Mouse (Mus musculus): ENCODE data around the gene Gm16503. TPM values are rescaled to one million over a fixed set of nuclear protein-coding genes. Genes with fewer than 3 reads are reported as not detected.
"Not testable (repeated sequence)": the region's sequence is repeated elsewhere in the genome, so short reads cannot be mapped to it uniquely, and the experiment has no call there.

Gm16503 gene
- polyA plus RNA-seq, 1 experiment from 2014 or later, result 0.06 TPM

DNA sequence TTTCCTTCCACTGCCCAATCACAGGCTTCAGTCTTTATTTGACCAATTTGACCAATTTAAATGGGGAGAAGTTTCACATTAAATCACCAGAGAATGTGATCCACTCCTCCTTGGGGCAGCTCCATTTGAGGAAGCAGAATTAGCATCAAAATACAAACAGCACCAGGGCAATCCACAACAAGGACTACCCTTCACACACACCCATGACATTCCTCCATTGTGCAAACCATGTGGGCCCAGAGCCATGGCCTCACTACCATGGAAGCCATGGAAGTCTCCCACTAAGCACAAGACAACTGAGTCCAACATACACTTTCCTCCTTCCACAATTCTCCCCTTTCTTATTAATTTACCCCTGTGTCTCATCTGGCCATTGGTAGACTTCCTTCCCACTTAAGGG lies 4.1 kb upstream of the Gm16503 start:
- not testable (repeated sequence) for H3K27ac ChIP-seq (replicated peaks; ENCODE audit: low read depth, low read length)

GRCm38 (mm10) chr4:147537702-147538101 lies 2.3 kb upstream of the Gm16503 start:
- DNase-seq (ENCODE audit: low spot score) (no peak), ATAC-seq (replicated peaks; ENCODE audit: insufficient number of reproducible peaks, low FRiP score, low TSS enrichment, low read depth) (no peak)
- Histone ChIP-seq H3K4me2 (ENCODE audit: low read depth, low read length) (no peak overlapping the region), H3K4me1 (ENCODE audit: control insufficient read depth, insufficient read depth, low read length) (no peaks in the 10 kb centered on the region), H3K4me3 (ENCODE audit: low read depth, low read length) (no peak overlapping the region), H3K27me3 (ENCODE audit: control insufficient read depth, insufficient read depth, low read length) (no peaks in the 10 kb centered on the region), H3K27ac (replicated peaks; ENCODE audit: low read depth, low read length) (no peak overlapping the region), H3K9me3 (replicated peaks; ENCODE audit: control insufficient read depth, low read length) (peaks cover 9% of the 10 kb centered on the region; the same call in 1 of the 2 replicates), H3K9ac (replicated peaks; ENCODE audit: low read length) (no peak overlapping the region), H3K36me3 (replicated peaks; ENCODE audit: control insufficient read depth, insufficient read depth, low read depth, low read length) (no peaks in the 10 kb centered on the region)
- WGBS, result 89% methylated on average over 2 of the region's 2 CpGs

More for the DNA sequence above, 4.1 kb upstream of the Gm16503 start:
- H3K4me3 ChIP-seq (ENCODE audit: low read depth, low read length); ATAC-seq (replicated peaks; ENCODE audit: insufficient number of reproducible peaks, low FRiP score, low TSS enrichment, low read depth); H3K4me1 ChIP-seq (ENCODE audit: control insufficient read depth, insufficient read depth, low read length); H3K9ac ChIP-seq (replicated peaks; ENCODE audit: low read length); H3K27me3 ChIP-seq (ENCODE audit: control insufficient read depth, insufficient read depth, low read length); H3K9me3 ChIP-seq (replicated peaks; ENCODE audit: control insufficient read depth, low read length); H3K4me2 ChIP-seq (ENCODE audit: low read depth, low read length); DNase-seq (ENCODE audit: low spot score); H3K36me3 ChIP-seq (replicated peaks; ENCODE audit: control insufficient read depth, insufficient read depth, low read depth, low read length): not testable (repeated sequence)

- Histone ChIP-seq H3K27me3 (ENCODE audit: control insufficient read depth, insufficient read depth, low read length) (no peaks in the 10 kb centered on the region), H3K4me2 (ENCODE audit: low read depth, low read length) (no peak overlapping the region), H3K4me1 (ENCODE audit: control insufficient read depth, insufficient read depth, low read length) (no peaks in the 10 kb centered on the region), H3K9me3 (replicated peaks; ENCODE audit: control insufficient read depth, low read length) (peaks cover 9% of the 10 kb centered on the region; the same call in 1 of the 2 replicates), H3K4me3 (ENCODE audit: low read depth, low read length) (no peak overlapping the region), H3K9ac (replicated peaks; ENCODE audit: low read length) (no peak overlapping the region), H3K36me3 (replicated peaks; ENCODE audit: control insufficient read depth, insufficient read depth, low read depth, low read length) (no peaks in the 10 kb centered on the region), H3K27ac (replicated peaks; ENCODE audit: low read depth, low read length) (no peak overlapping the region)
- DNase-seq (ENCODE audit: low spot score), result no peak
- ATAC-seq (replicated peaks; ENCODE audit: insufficient number of reproducible peaks, low FRiP score, low TSS enrichment, low read depth), result no peak
Measured at GRCm38 (mm10) chr4:147541105-147541504, 1.1 kb downstream of the Gm16503 start.

- 88% methylated on average over 5 of the region's 5 CpGs for WGBS
- not testable (repeated sequence) for H3K36me3 ChIP-seq (replicated peaks; ENCODE audit: control insufficient read depth, insufficient read depth, low read depth, low read length); H3K4me3 ChIP-seq (ENCODE audit: low read depth, low read length); H3K27ac ChIP-seq (replicated peaks; ENCODE audit: low read depth, low read length); H3K4me2 ChIP-seq (ENCODE audit: low read depth, low read length); H3K9me3 ChIP-seq (replicated peaks; ENCODE audit: control insufficient read depth, low read length); H3K27me3 ChIP-seq (ENCODE audit: control insufficient read depth, insufficient read depth, low read length); H3K9ac ChIP-seq (replicated peaks; ENCODE audit: low read length); DNase-seq (ENCODE audit: low spot score); H3K4me1 ChIP-seq (ENCODE audit: control insufficient read depth, insufficient read depth, low read length); ATAC-seq (replicated peaks; ENCODE audit: insufficient number of reproducible peaks, low FRiP score, low TSS enrichment, low read depth)
Measured at GRCm38 (mm10) chr4:147553071-147553470, 13.1 kb downstream of the Gm16503 start, which contains the start of gene Zfp985. Gene Zfp985 (plus strand): TSS chr4:147553277.

- whole genome bisulfite sequencing, result 72% methylated on average over 2 of the region's 2 CpGs
Measured at GRCm38 (mm10) chr4:147554361-147554760, 14.3 kb downstream of the Gm16503 start.

GRCm38 (mm10) chr4:147556921-147557320 lies 16.9 kb downstream of the Gm16503 start:
- not testable (repeated sequence) for H3K4me1 ChIP-seq (ENCODE audit: control insufficient read depth, insufficient read depth, low read length); H3K36me3 ChIP-seq (replicated peaks; ENCODE audit: control insufficient read depth, insufficient read depth, low read depth, low read length); DNase-seq (ENCODE audit: low spot score); H3K9ac ChIP-seq (replicated peaks; ENCODE audit: low read length); H3K4me2 ChIP-seq (ENCODE audit: low read depth, low read length); ATAC-seq (replicated peaks; ENCODE audit: insufficient number of reproducible peaks, low FRiP score, low TSS enrichment, low read depth); H3K27me3 ChIP-seq (ENCODE audit: control insufficient read depth, insufficient read depth, low read length); H3K27ac ChIP-seq (replicated peaks; ENCODE audit: low read depth, low read length); H3K4me3 ChIP-seq (ENCODE audit: low read depth, low read length); H3K9me3 ChIP-seq (replicated peaks; ENCODE audit: control insufficient read depth, low read length)
- 54% methylated on average over 1 of the region's 1 CpGs for WGBS

More at GRCm38 (mm10) chr4:147554361-147554760, 14.3 kb downstream of the Gm16503 start:
- not testable (repeated sequence) for H3K4me2 ChIP-seq (ENCODE audit: low read depth, low read length); H3K9ac ChIP-seq (replicated peaks; ENCODE audit: low read length); H3K27me3 ChIP-seq (ENCODE audit: control insufficient read depth, insufficient read depth, low read length); ATAC-seq (replicated peaks; ENCODE audit: insufficient number of reproducible peaks, low FRiP score, low TSS enrichment, low read depth); H3K4me3 ChIP-seq (ENCODE audit: low read depth, low read length); DNase-seq (ENCODE audit: low spot score); H3K36me3 ChIP-seq (replicated peaks; ENCODE audit: control insufficient read depth, insufficient read depth, low read depth, low read length); H3K9me3 ChIP-seq (replicated peaks; ENCODE audit: control insufficient read depth, low read length); H3K27ac ChIP-seq (replicated peaks; ENCODE audit: low read depth, low read length); H3K4me1 ChIP-seq (ENCODE audit: control insufficient read depth, insufficient read depth, low read length)

DNA sequence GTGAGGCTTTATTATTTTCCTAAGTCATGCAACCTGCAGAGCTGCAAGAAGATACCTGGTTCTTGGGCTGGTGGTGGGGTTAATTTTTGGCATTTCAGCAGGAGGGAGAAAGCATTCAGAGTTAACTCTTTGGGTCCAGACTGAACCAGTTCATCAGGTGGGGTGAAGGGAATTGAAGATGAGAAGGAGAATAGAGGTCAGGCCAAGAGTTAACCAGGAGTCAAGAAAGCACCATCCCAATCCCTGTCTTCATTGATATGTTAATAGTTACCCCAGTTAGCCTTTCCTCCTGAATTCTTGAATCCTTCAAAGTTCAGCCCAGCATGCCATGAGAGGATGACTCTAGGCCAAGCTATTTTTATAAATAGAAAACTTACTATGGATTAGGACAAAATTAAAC lies 18.0 kb downstream of the Gm16503 start:
- not testable (repeated sequence) for H3K27me3 ChIP-seq (ENCODE audit: control insufficient read depth, insufficient read depth, low read length); ATAC-seq (replicated peaks; ENCODE audit: insufficient number of reproducible peaks, low FRiP score, low TSS enrichment, low read depth); DNase-seq (ENCODE audit: low spot score); H3K9me3 ChIP-seq (replicated peaks; ENCODE audit: control insufficient read depth, low read length); H3K27ac ChIP-seq (replicated peaks; ENCODE audit: low read depth, low read length); H3K4me1 ChIP-seq (ENCODE audit: control insufficient read depth, insufficient read depth, low read length); H3K36me3 ChIP-seq (replicated peaks; ENCODE audit: control insufficient read depth, insufficient read depth, low read depth, low read length); H3K4me3 ChIP-seq (ENCODE audit: low read depth, low read length); H3K9ac ChIP-seq (replicated peaks; ENCODE audit: low read length); H3K4me2 ChIP-seq (ENCODE audit: low read depth, low read length)

GRCm38 (mm10) chr4:147559096-147559495 lies 19.1 kb downstream of the Gm16503 start:
- not testable (repeated sequence) for H3K9me3 ChIP-seq (replicated peaks; ENCODE audit: control insufficient read depth, low read length); H3K27ac ChIP-seq (replicated peaks; ENCODE audit: low read depth, low read length); H3K36me3 ChIP-seq (replicated peaks; ENCODE audit: control insufficient read depth, insufficient read depth, low read depth, low read length); H3K4me1 ChIP-seq (ENCODE audit: control insufficient read depth, insufficient read depth, low read length); H3K9ac ChIP-seq (replicated peaks; ENCODE audit: low read length); H3K27me3 ChIP-seq (ENCODE audit: control insufficient read depth, insufficient read depth, low read length); DNase-seq (ENCODE audit: low spot score); ATAC-seq (replicated peaks; ENCODE audit: insufficient number of reproducible peaks, low FRiP score, low TSS enrichment, low read depth); H3K4me2 ChIP-seq (ENCODE audit: low read depth, low read length); H3K4me3 ChIP-seq (ENCODE audit: low read depth, low read length)
- 71% methylated on average over 1 of the region's 1 CpGs for whole genome bisulfite sequencing
